Mouse (Mus musculus): ENCODE results near the gene Cap1.

DNA sequence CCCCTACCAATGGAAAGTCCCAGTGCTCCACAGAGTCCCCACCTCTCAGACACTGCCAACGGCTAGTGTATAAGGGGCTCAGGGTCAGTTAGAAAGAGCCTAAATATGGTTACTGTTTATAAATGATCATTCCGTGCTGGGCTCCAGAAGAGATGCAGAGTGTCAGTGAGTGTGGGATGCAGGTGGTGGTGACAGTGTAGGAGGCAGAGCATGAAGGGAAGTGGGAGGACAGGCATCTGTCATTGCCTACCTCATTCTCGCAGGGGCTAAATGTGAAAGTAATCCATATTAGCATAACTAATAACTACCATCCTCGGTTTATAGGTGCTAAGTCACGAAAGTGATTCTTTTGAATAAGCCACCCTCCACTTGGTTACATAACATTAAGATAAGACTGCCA is 15.1 kb downstream of the Cap1 start:
- TF ChIP-seq CTCF (IDR thresholded peaks at IDR 0.05; ENCODE audit: borderline replicate concordance, control insufficient read depth, extremely low read depth, insufficient read depth, low read length, poor library complexity) (no peak), POLR2A (IDR thresholded peaks at IDR 0.05; ENCODE audit: control insufficient read depth, extremely low read depth, insufficient read depth, low read length, poor library complexity) (no peak)

Measured in thymus, adult 2 months (tissue).